In the genomic region with DNA sequence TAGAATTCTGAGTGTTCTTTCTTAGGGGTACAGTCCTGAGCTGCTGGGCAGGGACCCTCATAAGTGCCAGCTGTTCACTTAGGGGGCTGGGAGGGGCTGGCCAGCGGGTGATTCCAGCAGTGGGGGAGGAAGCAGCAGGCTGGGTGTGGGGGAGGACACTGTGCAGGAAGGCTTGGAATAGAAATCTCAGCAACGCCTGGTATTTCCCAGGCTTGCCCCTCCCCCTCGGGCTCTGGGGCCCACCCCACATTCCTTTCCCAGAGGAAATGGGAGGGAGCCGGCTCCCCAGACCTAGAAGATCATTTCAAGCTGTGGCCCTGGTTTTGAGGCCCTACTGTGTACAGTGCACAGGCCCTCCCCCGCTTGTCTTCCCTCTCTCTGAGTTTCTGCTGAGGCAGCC, we compare ENCODE assay signal across 8 mouse cellular contexts. TPM values are rescaled to one million over a fixed set of nuclear protein-coding genes. Genes with fewer than 3 reads are reported as not detected.
DNase-seq lines count a peak whose midpoint lies in the region; ATAC-seq lines count a peak whose summit lies in the region.

No protein-coding gene starts in this region.

- H3K4me2 ChIP-seq in embryonic facial prominence, embryonic 11.5 days (ENCODE audit: low read depth, low read length): peak overlapping the region; percentile 21
- no peak overlapping the region; the same call in 1 of the 2 replicates for H3K4me2 ChIP-seq in limb, embryonic 11.5 days (ENCODE audit: low read depth, severe bottlenecking)
- 0 out of 2 replicates have a peak overlapping the region, but pooled peaks have one; percentile 10 for H3K4me2 ChIP-seq in neural tube, embryonic 12.5 days (replicated peaks)

- intact Hi-C loops in heart, postnatal 14 days (cut with DNase I): no loop called here

- H3K4me3 ChIP-seq in embryonic facial prominence, embryonic 11.5 days (ENCODE audit: low read depth, low read length): no peak overlapping the region
- H3K4me3 ChIP-seq in limb, embryonic 11.5 days (ENCODE audit: low read depth, low read length): no peak overlapping the region
- no peak overlapping the region for H3K4me3 ChIP-seq in neural tube, embryonic 12.5 days

- peaks cover 27% of the 10 kb centered on the region for H3K4me1 ChIP-seq in embryonic facial prominence, embryonic 11.5 days (ENCODE audit: control insufficient read depth, insufficient read depth, low read length)
- peaks cover 64% of the 10 kb centered on the region for H3K4me1 ChIP-seq in limb, embryonic 11.5 days (ENCODE audit: control insufficient read depth, insufficient read depth, low read length)
- H3K4me1 ChIP-seq in neural tube, embryonic 12.5 days: peaks cover 51% of the 10 kb centered on the region

- H3K36me3 ChIP-seq in embryonic facial prominence, embryonic 11.5 days (replicated peaks; ENCODE audit: control insufficient read depth, insufficient read depth, low read depth, low read length): no peaks in the 10 kb centered on the region
- no peaks in the 10 kb centered on the region for H3K36me3 ChIP-seq in limb, embryonic 11.5 days (ENCODE audit: control insufficient read depth, insufficient read depth, low read length)
- no peaks in the 10 kb centered on the region for H3K36me3 ChIP-seq in neural tube, embryonic 12.5 days

- peak overlapping the region; percentile 52; the same call in 1 of the 2 replicates for H3K27ac ChIP-seq in embryonic facial prominence, embryonic 11.5 days (replicated peaks; ENCODE audit: low read depth, low read length)
- H3K27ac ChIP-seq in limb, embryonic 11.5 days (replicated peaks; ENCODE audit: low read depth, low read length): peak overlapping the region; percentile 62; the same call in 1 of the 2 replicates
- H3K27ac ChIP-seq in neural tube, embryonic 12.5 days: no peak overlapping the region

- H3K27me3 ChIP-seq in embryonic facial prominence, embryonic 11.5 days (ENCODE audit: control insufficient read depth, insufficient read depth, low read length): peaks cover 7% of the 10 kb centered on the region; the same call in 1 of the 2 replicates
- H3K27me3 ChIP-seq in limb, embryonic 11.5 days (ENCODE audit: control insufficient read depth, insufficient read depth, low read length): peaks cover 7% of the 10 kb centered on the region; the same call in 1 of the 2 replicates
- H3K27me3 ChIP-seq in neural tube, embryonic 12.5 days (replicated peaks): peaks cover 47% of the 10 kb centered on the region

- no peak for ATAC-seq in embryonic facial prominence, embryonic 11.5 days (replicated peaks; ENCODE audit: insufficient number of reproducible peaks, low FRiP score, low TSS enrichment, low read depth)
- ATAC-seq in limb, embryonic 11.5 days (ENCODE audit: insufficient number of reproducible peaks, low FRiP score, low TSS enrichment, low read depth): 0 out of 2 replicates have a peak, but pooled peaks have one; percentile 5
- no peak for ATAC-seq in neural tube, embryonic 12.5 days (ENCODE audit: low FRiP score, low read depth)

- no peaks in the 10 kb centered on the region for H3K9me3 ChIP-seq in embryonic facial prominence, embryonic 11.5 days (replicated peaks; ENCODE audit: control insufficient read depth, low read length)
- H3K9me3 ChIP-seq in limb, embryonic 11.5 days (ENCODE audit: control insufficient read depth, low read length): no peaks in the 10 kb centered on the region
- no peaks in the 10 kb centered on the region for H3K9me3 ChIP-seq in neural tube, embryonic 12.5 days

- H3K9ac ChIP-seq in embryonic facial prominence, embryonic 11.5 days (replicated peaks; ENCODE audit: low read length): peak overlapping the region; percentile 9; the same call in 1 of the 2 replicates
- H3K9ac ChIP-seq in limb, embryonic 11.5 days (ENCODE audit: low read length): no peak overlapping the region; the same call in 1 of the 2 replicates
- 0 out of 2 replicates have a peak overlapping the region, but pooled peaks have one; percentile 19 for H3K9ac ChIP-seq in neural tube, embryonic 12.5 days

- DNase-seq in right cerebral cortex, adult 18-20 months: peak; percentile 58
- DNase-seq in right cerebral cortex, postnatal 25 days: no peak
- peak; percentile 79 for DNase-seq in embryonic facial prominence, embryonic 11.5 days (ENCODE audit: low spot score)
- peak; percentile 85 to 88 for DNase-seq in heart, postnatal 14 days
- peak; percentile 81 for DNase-seq in limb, embryonic 11.5 days (ENCODE audit: low spot score)
- DNase-seq in B cell, adult 2 months: no peak
- DNase-seq in layer of hippocampus, adult 9-10 months (ENCODE audit: low spot score): no peak

- 9% methylated on average over 5 of the region's 5 CpGs for WGBS in embryonic facial prominence, embryonic 11.5 days
- WGBS in limb, embryonic 11.5 days: 11% methylated on average over 5 of the region's 5 CpGs
- 17% methylated on average over 5 of the region's 5 CpGs for WGBS in neural tube, embryonic 12.5 days

RNA-seq across cellular contexts. Expression of a gene that starts 22.4 kb away (rescaled TPM):
- polyA plus RNA-seq in embryonic facial prominence, embryonic 11.5 days (2014; fragmentation: Nextera tagmentation; extraction: Ambion mirVana): 3.1 and 4.2 TPM in 2 replicates
- 10 to 100 TPM; 24.8 to 25.1 TPM for total RNA-seq in heart, postnatal 14 days (2021)
- polyA plus RNA-seq in limb, embryonic 11.5 days (2014; fragmentation: Nextera tagmentation; extraction: Ambion mirVana): 3.8 and 4.2 TPM in 2 replicates
- polyA plus RNA-seq in neural tube, embryonic 12.5 days (2016; fragmentation: Nextera tagmentation; extraction: Ambion mirVana): 8.3 and 9.3 TPM in 2 replicates

Comparison
In these comparisons a context has a peak if more than half of its experiments do, and no peak if none do; other contexts are left out.
1. DNase-seq: peak in right cerebral cortex, adult 18-20 months (single experiment), embryonic facial prominence, embryonic 11.5 days (single experiment), heart, postnatal 14 days (2 of 2) and limb, embryonic 11.5 days (single experiment); none in right cerebral cortex, postnatal 25 days (single experiment), B cell, adult 2 months (0 of 2) and layer of hippocampus, adult 9-10 months (single experiment).